Mouse (Mus musculus) hindbrain, embryonic 16.5 days (tissue): ENCODE data around the gene Rtl1. TPM values are rescaled to one million over a fixed set of nuclear protein-coding genes. Genes with fewer than 3 reads are reported as not detected.
A peak's percentile ranks its signal among the peaks of the same experiment; 100 is the strongest.

Experiments
- ATAC-seq: fragments of 200-750 bp; cut with Nextera tagmentation; 2 replicates; pipeline ENCODE4 v1.8.0; 2017; ENCODE audit warnings: moderate TSS enrichment, moderate library complexity
- H3K27ac ChIP-seq: fragments of 300-500 bp; sonication (generic); 2 replicates; pipeline ENCODE4 v1.5.1; 2014; ENCODE audit warnings: low read depth, mild to moderate bottlenecking, control low read depth, low read length, moderate library complexity
- H3K27me3 ChIP-seq: fragments of 300-500 bp; sonication (generic); replicated peaks from 2 replicates; pipeline ENCODE4 v1.6.1; 2014; ENCODE audit warnings: low read length; ENCODE audit not compliant: control insufficient read depth, insufficient read depth
- H3K36me3 ChIP-seq: fragments of 300-500 bp; sonication (generic); 2 replicates; pipeline ENCODE4 v1.6.1; 2014; ENCODE audit warnings: mild to moderate bottlenecking, low read length, moderate library complexity, mixed read lengths; ENCODE audit not compliant: control insufficient read depth, insufficient read depth
- H3K4me1 ChIP-seq: fragments of 300-500 bp; sonication (generic); 2 replicates; pipeline ENCODE4 v1.6.1; 2014; ENCODE audit warnings: low read depth, low read length; ENCODE audit not compliant: control insufficient read depth, insufficient read depth
- H3K4me2 ChIP-seq: fragments of 300-500 bp; sonication (generic); 2 replicates; pipeline ENCODE4 v1.6.1; 2014; ENCODE audit warnings: mild to moderate bottlenecking, low read length, control low read depth, moderate library complexity
- H3K4me3 ChIP-seq: fragments of 300-500 bp; sonication (generic); 2 replicates; pipeline ENCODE4 v1.5.1; 2014; ENCODE audit warnings: mild to moderate bottlenecking, low read length, control low read depth, moderate library complexity
- H3K9ac ChIP-seq: fragments of 300-500 bp; sonication (generic); 2 replicates; pipeline ENCODE4 v1.6.1; 2014; ENCODE audit warnings: low read depth, mild to moderate bottlenecking, control low read depth, low read length, moderate library complexity
- H3K9me3 ChIP-seq: fragments of 300-500 bp; sonication (generic); 2 replicates; pipeline ENCODE4 v1.6.1; 2014; ENCODE audit warnings: mild to moderate bottlenecking, low read length, moderate library complexity; ENCODE audit not compliant: control insufficient read depth
- WGBS: fragments of 180-500 bp; shearing (Covaris S2); extraction: QIAGEN DNeasy Blood & Tissue Kit; methylation state at CpG from one replicate; pipeline ENCODE4 v1.1.7; 2014; 5-methylcytosine and 5-hydroxymethylcytosine counted together
- microRNA counts: library from miRNA; unstranded; fragments of <30 nt; microRNA quantifications from one replicate; lab custom pipeline; 2016
- microRNA-seq: library from miRNA; unstranded; fragments of <30 nt; microRNA quantifications from one replicate; pipeline ENCODE4, GENCODE M21; 2017
- polyA plus RNA-seq: library from polyadenylated mRNA; unstranded; fragments of >200 nt; fragmentation: Nextera tagmentation; extraction: Ambion mirVana; gene quantifications from 2 replicates; pipeline ENCODE4 v1.2.1, GENCODE M21; 2015

Gene Rtl1
- polyA plus RNA-seq, 1 experiment from 2014 or later, result 2.2 TPM

- H3K4me3 ChIP-seq, result peak overlapping the region; percentile 51
- 55% methylated on average over 16 of the region's 16 CpGs for WGBS
- H3K4me2 ChIP-seq, result peak overlapping the region; percentile 57
- peaks cover 3% of the 10 kb centered on the region for H3K36me3 ChIP-seq
- H3K27ac ChIP-seq, result peak overlapping the region; percentile 81
- no peak for ATAC-seq
- no peaks in the 10 kb centered on the region for H3K27me3 ChIP-seq
- H3K9me3 ChIP-seq, result peaks cover 21% of the 10 kb centered on the region
- H3K9ac ChIP-seq, result peak overlapping the region; percentile 61
- peaks cover 8% of the 10 kb centered on the region for H3K4me1 ChIP-seq
Measured at GRCm38 (mm10) chr12:109541540-109541899, 58.6 kb downstream of the Rtl1 start.

- H3K27ac ChIP-seq, result peak overlapping the region; percentile 87
- H3K4me3 ChIP-seq, result peak overlapping the region; percentile 51
- H3K9ac ChIP-seq, result peak overlapping the region; percentile 61
- WGBS, result 49% methylated on average over 30 of the region's 30 CpGs
- peaks cover 2% of the 10 kb centered on the region; the same call in 1 of the 2 replicates for H3K36me3 ChIP-seq
- H3K9me3 ChIP-seq, result peaks cover 21% of the 10 kb centered on the region
- H3K27me3 ChIP-seq, result no peaks in the 10 kb centered on the region
- peaks cover 2% of the 10 kb centered on the region for H3K4me1 ChIP-seq
- peak; percentile 52; the same call in 1 of the 2 replicates for ATAC-seq
- peak overlapping the region; percentile 57 for H3K4me2 ChIP-seq
Measured at GRCm38 (mm10) chr12:109540739-109541539, 59.2 kb downstream of the Rtl1 start.

GRCm38 (mm10) chr12:109539950-109540349 is 60.2 kb downstream of the Rtl1 start:
- 40% methylated on average over 13 of the region's 13 CpGs for WGBS
- peak overlapping the region; percentile 87 for H3K27ac ChIP-seq
- no peaks in the 10 kb centered on the region for H3K27me3 ChIP-seq
- no peaks in the 10 kb centered on the region for H3K4me1 ChIP-seq
- H3K4me3 ChIP-seq, result peak overlapping the region; percentile 51
- no peak for ATAC-seq
- H3K9ac ChIP-seq, result peak overlapping the region; percentile 57
- no peaks in the 10 kb centered on the region for H3K36me3 ChIP-seq
- H3K4me2 ChIP-seq, result peak overlapping the region; percentile 57
- peaks cover 21% of the 10 kb centered on the region for H3K9me3 ChIP-seq

MicroRNAs within 50 kb of the gene (microRNA counts, 519-probe panel; counts per million panel counts)
- microRNA mmu-miR-1188 (lab: Ali Mortazavi, UCI) (1,932 counts per million, percentile 25 among the panel's probes with 10 or more counts), microRNA mmu-miR-127 (lab: Ali Mortazavi, UCI) (2,895 counts per million, percentile 78 among the panel's probes with 10 or more counts), microRNA mmu-miR-136 (lab: Ali Mortazavi, UCI) (3,744 counts per million, percentile 94 among the panel's probes with 10 or more counts), microRNA mmu-miR-1906 (lab: Ali Mortazavi, UCI) (2,388 counts per million, percentile 58 among the panel's probes with 10 or more counts), microRNA mmu-miR-337-3p (lab: Ali Mortazavi, UCI) (2,160 counts per million, percentile 40 among the panel's probes with 10 or more counts), microRNA mmu-miR-337-5p (lab: Ali Mortazavi, UCI) (2,300 counts per million, percentile 53 among the panel's probes with 10 or more counts), microRNA mmu-miR-341 (lab: Ali Mortazavi, UCI) (1,419 counts per million, percentile 12 among the panel's probes with 10 or more counts), microRNA mmu-miR-370 (lab: Ali Mortazavi, UCI) (2,534 counts per million, percentile 66 among the panel's probes with 10 or more counts), microRNA mmu-miR-431 (lab: Ali Mortazavi, UCI) (2,984 counts per million, percentile 80 among the panel's probes with 10 or more counts), microRNA mmu-miR-432 (lab: Ali Mortazavi, UCI) (1,552 counts per million, percentile 15 among the panel's probes with 10 or more counts), microRNA mmu-miR-433 (lab: Ali Mortazavi, UCI) (3,231 counts per million, percentile 86 among the panel's probes with 10 or more counts), microRNA mmu-miR-434-3p (lab: Ali Mortazavi, UCI) (3,580 counts per million, percentile 92 among the panel's probes with 10 or more counts), microRNA mmu-miR-434-5p (lab: Ali Mortazavi, UCI) (2,864 counts per million, percentile 77 among the panel's probes with 10 or more counts), microRNA mmu-miR-493 (lab: Ali Mortazavi, UCI) (2,483 counts per million, percentile 65 among the panel's probes with 10 or more counts), microRNA mmu-miR-540-3p (lab: Ali Mortazavi, UCI) (1,457 counts per million, percentile 13 among the panel's probes with 10 or more counts), microRNA mmu-miR-540-5p (lab: Ali Mortazavi, UCI) (not detected), microRNA mmu-miR-665 (lab: Ali Mortazavi, UCI) (1,850 counts per million, percentile 21 among the panel's probes with 10 or more counts), microRNA mmu-miR-673-3p (lab: Ali Mortazavi, UCI) (not detected), microRNA mmu-miR-673-5p (lab: Ali Mortazavi, UCI) (602 counts per million, percentile 2 among the panel's probes with 10 or more counts), microRNA mmu-miR-770-3p (lab: Ali Mortazavi, UCI) (2,642 counts per million, percentile 69 among the panel's probes with 10 or more counts), microRNA mmu-miR-770-5p (lab: Ali Mortazavi, UCI) (1,882 counts per million, percentile 23 among the panel's probes with 10 or more counts)

Small RNA genes lying within 50 kb of the gene (microRNA-seq; reads per million reads assigned to microRNA genes)
- gene Gm23912, result not detected
- gene Mir1188, result 18.1 reads per million, percentile 32 among the genes with 10 or more reads in this experiment
- gene Mir127, result 11,887 reads per million, percentile 97 among the genes with 10 or more reads in this experiment
- gene Mir136, result not detected
- gene Mir1906-1, result not detected
- gene Mir3070a, result 3.7 reads per million, percentile 12 among the genes with 10 or more reads in this experiment
- not detected for gene Mir3070b
- gene Mir3071, result not detected
- gene Mir337, result not detected
- gene Mir341, result 940 reads per million, percentile 76 among the genes with 10 or more reads in this experiment
- not detected for gene Mir3544
- 1,293 reads per million, percentile 78 among the genes with 10 or more reads in this experiment for gene Mir370
- 2,984 reads per million, percentile 85 among the genes with 10 or more reads in this experiment for gene Mir431
- not detected for gene Mir432
- 1,955 reads per million, percentile 83 among the genes with 10 or more reads in this experiment for gene Mir433
- gene Mir434, result 3,259 reads per million, percentile 87 among the genes with 10 or more reads in this experiment
- gene Mir493, result 47.1 reads per million, percentile 40 among the genes with 10 or more reads in this experiment
- gene Mir540, result 484 reads per million, percentile 69 among the genes with 10 or more reads in this experiment
- 337 reads per million, percentile 65 among the genes with 10 or more reads in this experiment for gene Mir665
- gene Mir673, result 93.7 reads per million, percentile 49 among the genes with 10 or more reads in this experiment
- 1,836 reads per million, percentile 82 among the genes with 10 or more reads in this experiment for gene Mir770

Other genes with a start within 250 kb of the Rtl1 start
- 57.7 and 84.8 TPM in 2 replicates for gene Dlk1, start 147.5 kb downstream of the Rtl1 start, polyA plus RNA-seq